Mouse (Mus musculus) megakaryocyte, adult 5-6 weeks (primary cell): Measurements from ENCODE around the gene Cd55. TPM values are rescaled to one million over a fixed set of nuclear protein-coding genes. Genes with fewer than 3 reads are reported as not detected.
"Not testable (repeated sequence)": the region's sequence is repeated elsewhere in the genome, so short reads cannot be mapped to it uniquely, and the experiment has no call there.

Experiments
- ATAC-seq: 2 replicates; pipeline ENCODE4 v1.8.0; 2016; ENCODE audit warnings: mild to moderate bottlenecking, inconsistent platforms; ENCODE audit not compliant: poor library complexity, severe bottlenecking
- total RNA-seq, 2 experiments: library from RNA; stranded (forward) in 1 of 2; stranded (reverse) in 1 of 2; fragments of 153-499, 151-499 nt in 1 of 2; fragments of 221-1000, 200-1000 nt in 1 of 2; gene quantifications; 2 replicates each; pipeline versions ENCODE4 v1.2.3 to v1.2.4; 2015 to 2017

The Cd55 gene
- total RNA-seq, 2 experiments from 2014 or later: 11.6 to 27.1 TPM

DNA sequence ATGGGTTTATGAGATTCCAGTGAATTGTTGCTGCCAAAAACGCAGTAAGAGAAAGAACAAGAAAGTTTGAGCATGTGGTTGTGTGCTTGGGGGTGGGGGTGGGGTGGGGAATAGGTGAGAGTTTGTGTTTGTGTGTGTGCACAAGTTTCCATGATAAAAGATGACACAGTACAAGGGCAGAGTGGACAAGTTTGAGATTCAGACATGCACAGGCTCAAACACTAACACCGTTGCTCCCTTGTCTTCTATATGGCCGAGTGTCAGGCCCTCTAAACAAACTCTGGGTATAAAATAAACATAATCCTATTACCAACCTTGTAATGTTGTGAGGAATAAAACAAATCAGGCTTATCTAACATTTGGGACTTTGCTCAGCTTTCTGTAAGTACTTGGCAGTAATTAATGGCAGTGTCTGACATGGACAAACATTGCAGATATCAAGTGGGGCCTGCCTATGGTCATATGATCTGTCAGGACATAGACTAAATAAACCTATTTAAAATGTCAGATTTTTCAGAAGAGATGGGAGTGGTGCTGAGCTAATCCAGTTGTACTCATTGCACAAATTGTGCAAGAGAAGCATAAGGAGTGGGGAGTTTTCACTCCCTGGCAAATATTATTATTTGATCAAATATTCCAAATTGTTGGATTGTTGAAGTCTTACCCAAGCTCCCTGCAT is 35.2 kb downstream of the Cd55 start:
- not testable (repeated sequence) for ATAC-seq

DNA sequence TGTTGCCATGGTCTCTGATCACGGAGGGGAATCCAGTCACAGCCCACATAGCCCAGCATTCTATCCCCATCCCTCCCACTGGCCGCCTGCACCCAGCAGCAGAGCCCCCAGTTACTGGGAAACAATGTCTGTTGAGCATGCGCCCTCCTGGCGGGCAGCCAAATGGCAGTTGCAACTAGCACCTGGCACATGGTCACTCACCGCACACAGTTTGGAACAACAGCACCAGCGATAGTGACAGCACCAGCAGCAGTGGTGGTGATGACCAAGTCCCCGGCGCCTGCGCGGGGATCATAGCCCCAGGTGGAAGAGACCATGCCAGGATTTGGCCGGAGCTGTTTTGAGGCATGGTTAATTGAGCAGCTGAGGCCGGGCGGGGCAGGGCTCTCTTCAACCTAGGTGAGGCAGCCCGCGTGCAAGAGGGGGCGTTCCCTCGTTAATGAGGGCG is 39.9 kb downstream of the Cd55 start, which contains the start of gene Cd55b:
Gene Cd55b, minus strand, starts transcription at position 346 of the 448 bp plus-strand sequence.
- ATAC-seq: peak; percentile 2; the same call in 1 of the 2 replicates

DNA sequence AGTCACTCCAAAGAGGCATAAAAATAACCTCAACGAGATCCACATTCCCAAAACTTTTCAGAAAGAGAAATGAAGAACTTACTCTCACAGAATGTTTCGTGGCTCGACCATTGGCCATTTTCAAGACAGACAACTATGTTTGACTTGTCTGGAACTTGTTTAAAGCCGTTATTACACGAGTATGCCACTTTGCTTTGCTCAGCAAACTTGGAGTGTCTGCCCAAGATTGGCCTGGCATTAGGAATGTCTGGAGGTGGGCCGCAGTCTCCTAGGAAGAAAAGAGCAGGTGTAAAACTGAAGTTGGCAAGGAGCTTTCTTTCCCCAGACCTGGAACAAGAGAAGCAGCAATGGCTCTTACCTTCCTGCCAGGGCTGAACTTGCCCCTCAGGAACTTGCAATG is 40.5 kb downstream of the Cd55 start:
- ATAC-seq: peak; percentile 47

DNA sequence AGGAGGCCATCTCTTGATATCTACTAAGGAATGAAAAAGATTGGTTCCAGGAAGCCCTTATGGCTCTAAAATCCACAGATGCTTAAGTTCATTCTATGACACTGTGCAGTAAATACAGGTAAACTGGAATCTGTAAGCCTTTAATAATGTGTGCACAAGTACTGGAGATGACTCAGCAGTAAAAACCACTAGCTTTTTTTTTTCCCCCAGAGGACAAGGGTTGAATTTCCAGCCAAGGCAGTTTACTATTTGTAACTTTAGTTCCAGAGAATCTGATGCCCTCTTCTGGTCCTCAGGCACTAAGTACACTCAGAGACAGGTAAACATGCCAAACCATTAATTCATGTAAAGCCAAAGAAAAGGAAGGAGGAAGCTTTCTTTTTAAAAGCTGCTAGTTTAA is 65.4 kb downstream of the Cd55 start:
- not testable (repeated sequence) for ATAC-seq

Other genes starting within 250 kb of the Cd55 start
- not detected in 2 replicates for gene Cd55b, start 39.7 kb downstream of the Cd55 start, total RNA-seq (2015)
- gene Cd55b, start 39.7 kb downstream of the Cd55 start, total RNA-seq (2017): not detected in 2 replicates
- not detected in 2 replicates for gene Zp3r, start 166.9 kb upstream of the Cd55 start, total RNA-seq (2015)
- not detected in 2 replicates for gene Zp3r, start 166.9 kb upstream of the Cd55 start, total RNA-seq (2017)
- gene C4bp, start 198.9 kb upstream of the Cd55 start, total RNA-seq (2015): not detected in 2 replicates
- gene C4bp, start 198.9 kb upstream of the Cd55 start, total RNA-seq (2017): not detected in 2 replicates